Mouse (Mus musculus): ENCODE results near the gene Tsga8.

Gene Tsga8

DNA sequence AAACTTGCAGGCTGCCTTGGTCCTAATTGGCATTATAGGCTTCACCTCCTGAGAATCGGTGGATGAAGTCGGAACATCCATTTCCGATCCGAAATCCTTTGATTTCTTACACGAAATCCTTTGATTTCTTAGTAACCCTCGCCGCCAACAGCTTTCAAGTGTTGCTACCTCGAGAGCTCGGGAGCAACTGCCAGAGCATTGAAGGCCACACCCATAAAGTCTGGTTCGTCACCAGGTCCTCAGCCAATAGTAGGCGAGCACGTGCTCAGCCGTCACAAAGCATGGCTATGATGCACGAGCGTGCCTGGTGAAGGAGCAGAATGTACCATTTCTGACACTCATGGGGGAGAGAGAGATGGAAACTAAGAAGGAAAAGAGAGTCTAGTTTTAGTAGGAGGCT is at the start of gene Tsga8:
Gene Tsga8 (minus strand): TSS at position 327 of the 400 bp plus-strand sequence.
- 96% methylated on average over 15 of the region's 15 CpGs for WGBS
